Mouse (Mus musculus) kidney, adult 11 months (tissue): ENCODE data around the gene Cdh4.

Source experiments
- DNase-seq: peaks from one replicate; pipeline ENCODE4 v3.0.0; 2022

The Cdh4 gene

GRCm38 (mm10) chr2:179875147-179875546 lies 432.9 kb downstream of the Cdh4 start:
- DNase-seq = peak; percentile 24

GRCm38 (mm10) chr2:179877551-179878215 lies 435.5 kb downstream of the Cdh4 start:
- DNase-seq = peak; percentile 9

GRCm38 (mm10) chr2:179884561-179884960 lies 442.3 kb downstream of the Cdh4 start:
- no peak for DNase-seq

- no peak for DNase-seq
These were observed 448.8 kb downstream of the Cdh4 start for GRCm38 (mm10) chr2:179891048-179891447.

GRCm38 (mm10) chr2:179896949-179897348 lies 454.7 kb downstream of the Cdh4 start:
- DNase-seq = no peak

- DNase-seq = no peak
These were observed 470.7 kb downstream of the Cdh4 start for GRCm38 (mm10) chr2:179912911-179913310.

- no peak for DNase-seq
These were observed 471.1 kb downstream of the Cdh4 start for GRCm38 (mm10) chr2:179913349-179913748.

- DNase-seq = no peak
These were observed 472.0 kb downstream of the Cdh4 start for GRCm38 (mm10) chr2:179914246-179914645.

- DNase-seq = peak; percentile 66
These were observed 474.8 kb downstream of the Cdh4 start for GRCm38 (mm10) chr2:179916877-179917673.

- DNase-seq = no peak
These were observed 477.8 kb downstream of the Cdh4 start for GRCm38 (mm10) chr2:179920042-179920441.

- DNase-seq = no peak
These were observed 478.9 kb downstream of the Cdh4 start for GRCm38 (mm10) chr2:179921021-179921653.

- DNase-seq = no peak
These were observed 481.8 kb downstream of the Cdh4 start for GRCm38 (mm10) chr2:179924038-179924437.

GRCm38 (mm10) chr2:179929166-179929565 lies 486.9 kb downstream of the Cdh4 start:
- DNase-seq = peak; percentile 77

GRCm38 (mm10) chr2:179931741-179932140 lies 489.5 kb downstream of the Cdh4 start:
- no peak for DNase-seq

- no peak for DNase-seq
These were observed 491.9 kb downstream of the Cdh4 start for GRCm38 (mm10) chr2:179934165-179934564.

- no peak for DNase-seq
These were observed 494.9 kb downstream of the Cdh4 start for GRCm38 (mm10) chr2:179937091-179937490.

GRCm38 (mm10) chr2:179941696-179942095 lies 499.5 kb downstream of the Cdh4 start:
- DNase-seq = no peak

GRCm38 (mm10) chr2:179945051-179945450 lies 502.8 kb downstream of the Cdh4 start:
- DNase-seq = no peak

GRCm38 (mm10) chr2:179946496-179946895 lies 504.3 kb downstream of the Cdh4 start:
- DNase-seq = no peak

GRCm38 (mm10) chr2:179947607-179948006 lies 505.4 kb downstream of the Cdh4 start:
- no peak for DNase-seq

GRCm38 (mm10) chr2:179948820-179949219 lies 506.6 kb downstream of the Cdh4 start:
- DNase-seq = no peak
